Mouse (Mus musculus): ENCODE measurements around the gene Slc47a1. TPM values are rescaled to one million over a fixed set of nuclear protein-coding genes. Genes with fewer than 3 reads are reported as not detected.
"Not testable (repeated sequence)": the region's sequence is repeated elsewhere in the genome, so short reads cannot be mapped to it uniquely, and the experiment has no call there.

Slc47a1 gene
- polyA plus RNA-seq, 1 experiment from 2014 or later, result 0.72 TPM

- H3K4me1 ChIP-seq, result no peaks in the 10 kb centered on the region
- H3K36me3 ChIP-seq, result no peaks in the 10 kb centered on the region
- H3K4me2 ChIP-seq, result peak overlapping the region; percentile 62
- H3K27ac ChIP-seq, result peak overlapping the region; percentile 91
- peak overlapping the region; percentile 77 for H3K9ac ChIP-seq
- H3K4me3 ChIP-seq, result peak overlapping the region; percentile 75
- under 1% methylated on average over 64 of the region's 64 CpGs for WGBS
- ATAC-seq (ENCODE audit: insufficient number of reproducible peaks, insufficient read depth, low FRiP score, low TSS enrichment, low read depth), result peak; percentile 89
- H3K27me3 ChIP-seq, result peaks cover 5% of the 10 kb centered on the region
- H3K9me3 ChIP-seq, result no peaks in the 10 kb centered on the region
Observed at GRCm38 (mm10) chr11:61408184-61409027, 30.3 kb upstream of the Slc47a1 start.

DNA sequence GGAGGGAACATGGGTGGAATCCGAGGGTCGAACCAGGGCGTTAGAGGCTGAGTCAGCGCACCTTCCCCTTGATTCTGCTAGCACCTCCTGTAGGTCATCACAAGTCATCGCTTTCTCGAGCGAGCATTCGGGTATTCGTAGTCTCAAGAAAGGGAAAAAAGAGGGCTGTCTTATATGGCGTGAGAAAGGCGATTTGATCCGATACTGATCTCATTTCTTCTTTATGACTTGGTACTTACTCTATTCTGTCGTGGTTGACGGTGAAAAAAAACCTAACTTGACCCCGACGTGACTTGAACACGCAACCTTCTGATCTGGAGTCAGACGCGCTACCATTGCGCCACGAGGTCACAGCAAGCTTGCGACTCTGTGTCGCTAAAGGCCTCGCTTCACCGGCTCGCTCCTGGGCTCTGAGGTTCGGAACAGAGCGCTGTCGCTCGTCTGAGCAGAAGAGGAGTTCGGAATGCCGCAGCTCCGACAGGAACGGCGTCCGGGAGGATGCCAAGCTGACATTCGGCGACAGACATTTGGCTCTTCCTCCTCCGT is 29.6 kb upstream of the Slc47a1 start:
- Histone ChIP-seq H3K9ac (peak overlapping the region; percentile 77), H3K9me3 (no peaks in the 10 kb centered on the region), H3K27ac (peak overlapping the region; percentile 91), H3K4me2 (peak overlapping the region; percentile 62), H3K4me1 (no peaks in the 10 kb centered on the region), H3K27me3 (peaks cover 5% of the 10 kb centered on the region), H3K36me3 (no peaks in the 10 kb centered on the region), H3K4me3 (peak overlapping the region; percentile 75)
- ATAC-seq (ENCODE audit: insufficient number of reproducible peaks, insufficient read depth, low FRiP score, low TSS enrichment, low read depth), result peak; percentile 53
- WGBS, result under 1% methylated on average over 39 of the region's 39 CpGs

GRCm38 (mm10) chr11:61401794-61402193 is 23.6 kb upstream of the Slc47a1 start:
- no peak overlapping the region for H3K27ac ChIP-seq
- ATAC-seq (ENCODE audit: insufficient number of reproducible peaks, insufficient read depth, low FRiP score, low TSS enrichment, low read depth), result no peak
- no peak overlapping the region for H3K4me2 ChIP-seq
- H3K9ac ChIP-seq, result no peak overlapping the region
- H3K4me1 ChIP-seq, result no peaks in the 10 kb centered on the region
- H3K36me3 ChIP-seq, result no peaks in the 10 kb centered on the region
- no peaks in the 10 kb centered on the region for H3K9me3 ChIP-seq
- no peaks in the 10 kb centered on the region for H3K27me3 ChIP-seq
- 77% methylated on average over 4 of the region's 4 CpGs for WGBS
- no peak overlapping the region for H3K4me3 ChIP-seq

DNA sequence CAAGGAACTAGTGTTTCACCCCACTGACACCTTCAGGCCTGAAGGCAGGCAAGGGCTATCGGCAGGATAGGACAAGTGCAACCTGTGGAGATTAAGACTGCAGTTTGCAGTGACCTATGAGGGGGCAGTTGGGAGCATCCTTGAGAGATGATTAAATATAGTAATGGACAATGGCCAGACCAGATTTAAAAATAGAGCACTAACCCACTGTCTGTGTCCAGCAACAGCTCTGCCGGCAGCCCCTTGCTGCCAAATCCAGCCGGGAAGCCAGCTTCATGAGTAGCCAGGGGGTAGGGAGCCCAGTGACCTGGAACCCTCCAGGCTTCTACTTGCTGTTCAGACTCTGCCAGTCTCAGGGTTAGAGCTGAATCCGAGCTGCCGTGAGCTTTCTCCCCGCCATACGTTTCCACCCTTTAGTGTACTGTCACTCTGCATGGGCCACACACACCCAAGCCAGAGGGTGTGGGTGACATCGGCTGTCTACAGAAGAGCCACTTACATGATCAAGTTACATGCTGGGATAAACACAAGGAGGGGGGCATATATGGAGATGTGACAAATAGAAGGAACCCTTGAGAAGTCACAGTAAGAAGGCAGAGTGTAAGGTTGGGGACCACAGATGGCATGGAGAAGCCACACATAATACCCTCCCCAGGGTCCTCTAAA is 22.7 kb upstream of the Slc47a1 start:
- WGBS, result 69% methylated on average over 8 of the region's 8 CpGs
- Histone ChIP-seq H3K4me1 (no peaks in the 10 kb centered on the region), H3K27me3 (no peaks in the 10 kb centered on the region), H3K9me3 (no peaks in the 10 kb centered on the region), H3K4me2 (no peak overlapping the region), H3K4me3 (no peak overlapping the region), H3K27ac (no peak overlapping the region), H3K9ac (no peak overlapping the region), H3K36me3 (no peaks in the 10 kb centered on the region)
- ATAC-seq (ENCODE audit: insufficient number of reproducible peaks, insufficient read depth, low FRiP score, low TSS enrichment, low read depth), result no peak

GRCm38 (mm10) chr11:61397423-61398043 is 19.4 kb upstream of the Slc47a1 start:
- not testable (repeated sequence) for H3K4me2 ChIP-seq; H3K36me3 ChIP-seq; ATAC-seq (ENCODE audit: insufficient number of reproducible peaks, insufficient read depth, low FRiP score, low TSS enrichment, low read depth); H3K27ac ChIP-seq; H3K4me1 ChIP-seq; H3K9me3 ChIP-seq; H3K27me3 ChIP-seq; H3K4me3 ChIP-seq; H3K9ac ChIP-seq
- 94% methylated on average over 18 of the region's 18 CpGs for WGBS

GRCm38 (mm10) chr11:61388936-61389335 is 10.8 kb upstream of the Slc47a1 start:
- no peak overlapping the region for H3K9ac ChIP-seq
- 77% methylated on average over 4 of the region's 4 CpGs for WGBS
- 0 out of 2 replicates have a peak, but pooled peaks cover 2% of the 10 kb centered on the region for H3K4me1 ChIP-seq
- H3K9me3 ChIP-seq, result 0 out of 2 replicates have a peak, but pooled peaks cover 5% of the 10 kb centered on the region
- H3K27me3 ChIP-seq, result no peaks in the 10 kb centered on the region
- H3K27ac ChIP-seq, result no peak overlapping the region
- H3K36me3 ChIP-seq, result no peaks in the 10 kb centered on the region
- ATAC-seq (ENCODE audit: insufficient number of reproducible peaks, insufficient read depth, low FRiP score, low TSS enrichment, low read depth), result no peak
- no peak overlapping the region for H3K4me3 ChIP-seq
- no peak overlapping the region for H3K4me2 ChIP-seq

DNA sequence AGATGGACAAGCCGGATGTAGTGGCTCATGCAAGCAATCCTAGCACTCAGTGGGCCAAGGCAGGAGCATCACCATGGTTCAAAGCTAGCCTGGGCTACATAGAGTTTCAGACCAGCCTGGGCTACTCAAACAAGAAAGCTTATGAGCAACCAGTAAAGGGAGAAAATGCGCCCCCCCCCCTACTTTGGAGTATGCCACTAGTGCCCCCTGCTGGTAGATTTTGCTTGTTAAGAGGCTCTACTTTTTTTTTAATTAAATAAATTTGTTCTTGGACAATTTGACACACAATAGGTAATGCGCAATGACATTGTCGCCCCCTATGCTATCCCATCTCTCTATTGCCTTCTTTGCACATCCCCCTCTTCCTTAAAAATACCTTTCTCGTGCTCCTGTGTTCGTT is 9.9 kb upstream of the Slc47a1 start:
- Histone ChIP-seq H3K4me2 (no peak overlapping the region), H3K4me3 (no peak overlapping the region), H3K36me3 (no peaks in the 10 kb centered on the region), H3K4me1 (0 out of 2 replicates have a peak, but pooled peaks cover 2% of the 10 kb centered on the region), H3K9me3 (0 out of 2 replicates have a peak, but pooled peaks cover 5% of the 10 kb centered on the region), H3K9ac (no peak overlapping the region), H3K27me3 (no peaks in the 10 kb centered on the region), H3K27ac (no peak overlapping the region)
- WGBS, result 61% methylated on average over 6 of the region's 6 CpGs
- ATAC-seq (ENCODE audit: insufficient number of reproducible peaks, insufficient read depth, low FRiP score, low TSS enrichment, low read depth), result no peak

GRCm38 (mm10) chr11:61387233-61387632 is 9.1 kb upstream of the Slc47a1 start:
- Histone ChIP-seq H3K4me3 (no peak overlapping the region), H3K36me3 (no peaks in the 10 kb centered on the region), H3K9ac (no peak overlapping the region), H3K27ac (no peak overlapping the region), H3K4me2 (no peak overlapping the region), H3K9me3 (0 out of 2 replicates have a peak, but pooled peaks cover 5% of the 10 kb centered on the region), H3K4me1 (0 out of 2 replicates have a peak, but pooled peaks cover 2% of the 10 kb centered on the region), H3K27me3 (no peaks in the 10 kb centered on the region)
- 71% methylated on average over 6 of the region's 6 CpGs for WGBS
- ATAC-seq (ENCODE audit: insufficient number of reproducible peaks, insufficient read depth, low FRiP score, low TSS enrichment, low read depth), result no peak

- Histone ChIP-seq H3K9me3 (no peaks in the 10 kb centered on the region), H3K27ac (no peak overlapping the region), H3K4me2 (no peak overlapping the region), H3K4me1 (0 out of 2 replicates have a peak, but pooled peaks cover 2% of the 10 kb centered on the region), H3K36me3 (no peaks in the 10 kb centered on the region), H3K4me3 (no peak overlapping the region), H3K9ac (no peak overlapping the region), H3K27me3 (peaks cover 3% of the 10 kb centered on the region; the same call in 1 of the 2 replicates)
- whole genome bisulfite sequencing, result 62% methylated on average over 4 of the region's 4 CpGs
- no peak for ATAC-seq (ENCODE audit: insufficient number of reproducible peaks, insufficient read depth, low FRiP score, low TSS enrichment, low read depth)
Observed at GRCm38 (mm10) chr11:61385725-61386124, 7.6 kb upstream of the Slc47a1 start.

GRCm38 (mm10) chr11:61381272-61381671 is 3.1 kb upstream of the Slc47a1 start:
- Histone ChIP-seq H3K9me3 (no peaks in the 10 kb centered on the region), H3K4me1 (peaks cover 13% of the 10 kb centered on the region), H3K4me2 (no peak overlapping the region), H3K36me3 (no peaks in the 10 kb centered on the region), H3K9ac (no peak overlapping the region), H3K27ac (no peak overlapping the region), H3K4me3 (no peak overlapping the region), H3K27me3 (peaks cover 41% of the 10 kb centered on the region)
- WGBS, result 92% methylated on average over 1 of the region's 1 CpGs
- no peak for ATAC-seq (ENCODE audit: insufficient number of reproducible peaks, insufficient read depth, low FRiP score, low TSS enrichment, low read depth)

DNA sequence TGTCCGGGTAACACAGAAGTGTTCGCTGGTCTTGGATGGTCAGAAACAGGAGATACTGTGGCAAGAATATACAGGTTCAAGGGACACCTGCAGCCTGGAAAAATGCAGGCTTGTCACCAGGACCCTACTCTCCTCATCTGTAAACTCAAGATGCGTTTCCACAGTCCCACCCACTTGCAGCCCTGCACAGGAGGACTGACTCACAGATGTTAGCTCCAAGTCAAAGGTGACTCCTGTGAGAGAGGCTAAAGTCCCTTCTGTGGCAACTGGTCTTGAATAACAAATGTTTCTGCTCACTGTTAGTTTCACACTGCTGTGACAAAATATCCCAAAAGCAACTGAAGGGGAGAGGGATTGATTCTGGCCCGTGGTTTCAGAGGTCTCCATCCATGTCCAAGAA is 506 bp upstream of the Slc47a1 start:
- Histone ChIP-seq H3K4me2 (no peak overlapping the region), H3K27me3 (peaks cover 54% of the 10 kb centered on the region), H3K4me1 (peaks cover 11% of the 10 kb centered on the region), H3K4me3 (no peak overlapping the region), H3K27ac (no peak overlapping the region), H3K36me3 (no peaks in the 10 kb centered on the region), H3K9ac (no peak overlapping the region), H3K9me3 (no peaks in the 10 kb centered on the region)
- 78% methylated on average over 4 of the region's 4 CpGs for WGBS
- no peak for ATAC-seq (ENCODE audit: insufficient number of reproducible peaks, insufficient read depth, low FRiP score, low TSS enrichment, low read depth)
